Mouse (Mus musculus) embryonic facial prominence, embryonic 10.5 days (tissue): ENCODE measurements at regions not wholly inside any gene's neighbourhood (a gene's known extent, or its start where the extent isn't known, plus 50 kb on each side); places are given as distances from the start of the nearest gene placed in this dataset.
"Not testable (repeated sequence)": the region's sequence is repeated elsewhere in the genome, so short reads cannot be mapped to it uniquely, and the experiment has no call there.

Experiments
- DNase-seq: peaks from one replicate; pipeline ENCODE4 v3.0.0-alpha.2; 2017; ENCODE audit warnings: low spot score
- H3K27ac ChIP-seq: fragments of 300-500 bp; sonication (generic); replicated peaks from 2 replicates; pipeline ENCODE4 v1.5.1; 2016; ENCODE audit warnings: mild to moderate bottlenecking
- H3K27me3 ChIP-seq: fragments of 300-500 bp; sonication (generic); replicated peaks from 2 replicates; pipeline ENCODE4 v1.6.1; 2016; ENCODE audit warnings: low read depth, mild to moderate bottlenecking; ENCODE audit not compliant: poor library complexity, severe bottlenecking
- H3K36me3 ChIP-seq: fragments of 300-500 bp; sonication (generic); replicated peaks from 2 replicates; pipeline ENCODE4 v1.6.1; 2016; ENCODE audit warnings: mild to moderate bottlenecking, moderate library complexity
- H3K4me1 ChIP-seq: fragments of 300-500 bp; sonication (generic); 2 replicates; pipeline ENCODE4 v1.6.1; 2016
- H3K4me3 ChIP-seq: fragments of 300-500 bp; sonication (generic); 2 replicates; pipeline ENCODE4 v1.5.1; 2016; ENCODE audit warnings: mild to moderate bottlenecking, moderate library complexity
- H3K9me3 ChIP-seq: fragments of 300-500 bp; sonication (generic); 2 replicates; pipeline ENCODE4 v1.6.1; 2016; ENCODE audit warnings: mild to moderate bottlenecking
- WGBS: fragments of 180-500 bp; shearing (Covaris S2); methylation state at CpG from one replicate; pipeline ENCODE4 v1.1.7; 2016; 5-methylcytosine and 5-hydroxymethylcytosine counted together

DNA sequence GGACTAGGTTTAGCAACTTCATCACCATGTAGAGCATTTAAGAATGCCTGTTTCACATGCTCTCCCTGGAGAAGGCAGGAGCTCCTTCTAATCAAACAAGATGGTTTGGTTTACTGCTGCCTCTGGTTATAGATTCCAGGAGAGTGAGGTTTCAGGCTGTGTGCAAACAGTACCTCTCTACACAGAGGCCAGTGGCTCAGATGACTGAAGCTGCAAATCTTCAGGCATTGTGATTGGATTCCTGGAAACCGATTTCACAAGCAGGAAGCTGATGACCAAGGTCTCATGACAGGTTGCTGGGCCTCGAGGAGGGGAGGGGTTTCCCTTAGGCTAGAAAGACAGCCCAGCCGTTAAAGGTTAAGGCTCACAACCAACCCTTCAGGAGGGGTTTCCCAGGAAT is 157.3 kb upstream of the Pkdcc start:
- Histone ChIP-seq H3K9me3 (no peaks in the 10 kb centered on the region), H3K4me3 (no peak overlapping the region), H3K27me3 (peaks cover 17% of the 10 kb centered on the region), H3K4me1 (peaks cover 23% of the 10 kb centered on the region), H3K27ac (no peak overlapping the region; the same call in 1 of the 2 replicates), H3K36me3 (no peaks in the 10 kb centered on the region)
- WGBS: 40% methylated on average over 3 of the region's 3 CpGs
- no peak for DNase-seq

DNA sequence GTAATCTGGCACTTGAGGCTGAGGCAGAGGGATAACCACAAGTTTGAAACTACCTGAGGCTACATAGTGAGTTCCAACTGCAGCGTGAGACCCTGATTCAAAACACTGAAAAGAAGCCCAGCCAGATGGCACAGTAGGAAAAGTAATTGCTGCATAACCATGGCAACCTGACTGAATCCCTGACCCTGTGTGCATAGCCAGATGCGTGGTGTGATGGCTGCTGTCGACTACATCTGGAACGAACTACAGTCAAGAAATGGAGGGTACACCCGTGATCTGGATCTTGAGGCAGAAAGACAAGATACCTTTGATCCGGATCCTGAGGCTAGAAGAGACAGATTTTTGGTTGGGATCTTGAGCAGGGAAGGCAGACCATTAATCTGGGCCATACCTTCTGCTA is 153.2 kb upstream of the Pkdcc start:
- Histone ChIP-seq H3K27me3 (peaks cover 17% of the 10 kb centered on the region), H3K36me3 (no peaks in the 10 kb centered on the region), H3K27ac (no peak overlapping the region), H3K9me3 (no peaks in the 10 kb centered on the region), H3K4me1 (peaks cover 24% of the 10 kb centered on the region), H3K4me3 (no peak overlapping the region)
- DNase-seq: peak; percentile 59
- whole genome bisulfite sequencing: 62% methylated on average over 6 of the region's 6 CpGs

DNA sequence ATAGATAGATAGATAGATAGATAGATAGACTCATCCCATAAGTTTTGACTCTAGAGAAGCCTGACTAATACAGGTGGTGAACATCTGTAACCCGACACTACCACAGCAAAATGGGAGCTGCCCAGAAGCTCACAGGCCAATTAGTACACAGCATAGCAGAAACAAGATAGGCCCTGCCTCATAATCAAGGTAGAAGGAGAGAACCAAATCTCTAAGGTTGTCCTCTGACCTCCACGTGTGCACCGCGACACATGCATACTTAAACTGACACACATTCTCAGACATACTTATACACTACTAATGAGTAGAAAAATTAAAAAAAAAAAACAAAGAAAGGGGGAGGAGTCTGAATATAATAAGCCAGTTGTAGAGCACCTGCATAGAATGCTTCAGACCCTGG is 151.2 kb upstream of the Pkdcc start:
- Histone ChIP-seq H3K27me3 (peaks cover 30% of the 10 kb centered on the region), H3K36me3 (no peaks in the 10 kb centered on the region), H3K4me1 (peaks cover 19% of the 10 kb centered on the region), H3K27ac (no peak overlapping the region), H3K4me3 (no peak overlapping the region), H3K9me3 (no peaks in the 10 kb centered on the region)
- DNase-seq: no peak
- WGBS: 32% methylated on average over 4 of the region's 4 CpGs

DNA sequence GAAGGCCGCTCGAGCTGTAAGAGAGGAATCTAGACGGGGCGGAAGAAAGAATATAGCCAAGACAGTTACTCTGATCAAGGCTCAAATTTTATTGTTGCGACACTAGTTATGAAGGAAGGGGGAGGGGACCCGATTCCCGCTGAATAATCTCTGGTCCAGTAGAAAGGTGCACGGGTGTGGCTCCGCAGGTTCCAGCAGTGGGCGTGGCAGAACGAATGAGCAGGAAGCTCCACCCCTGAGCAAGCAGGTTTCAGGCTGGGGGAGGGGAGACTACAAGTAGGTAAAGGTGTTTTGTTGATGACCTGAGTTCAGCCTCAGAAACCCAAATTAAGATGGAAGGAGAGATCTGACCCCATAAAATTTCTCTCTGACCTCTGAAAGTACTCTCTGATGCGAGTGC is 150.7 kb upstream of the Pkdcc start:
- peaks cover 30% of the 10 kb centered on the region for H3K27me3 ChIP-seq
- 18% methylated on average over 12 of the region's 12 CpGs for WGBS
- H3K36me3 ChIP-seq, H3K4me3 ChIP-seq, H3K27ac ChIP-seq, DNase-seq, H3K9me3 ChIP-seq: not testable (repeated sequence)
- H3K4me1 ChIP-seq: peaks cover 20% of the 10 kb centered on the region

DNA sequence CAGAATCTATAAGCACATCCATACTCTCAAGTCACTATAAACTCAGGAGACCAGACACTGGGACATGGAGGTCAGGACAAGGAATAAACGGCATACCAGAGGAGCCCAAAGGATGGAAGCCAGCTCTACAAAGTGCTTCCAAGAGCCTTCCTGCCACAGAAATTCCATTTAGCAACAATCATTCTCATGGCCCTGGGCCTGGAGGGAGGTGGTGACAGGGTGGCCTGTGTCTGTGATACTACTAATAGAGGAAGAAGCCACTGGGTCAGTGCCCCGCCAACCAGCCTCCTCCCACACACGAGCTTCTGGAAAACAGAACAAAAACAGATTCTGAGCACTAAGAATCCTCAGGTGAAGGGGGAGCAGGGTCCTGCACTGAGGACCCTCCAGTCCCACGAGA is 145.8 kb upstream of the Pkdcc start:
- H3K27ac ChIP-seq: no peak overlapping the region
- no peaks in the 10 kb centered on the region for H3K9me3 ChIP-seq
- WGBS: 74% methylated on average over 4 of the region's 4 CpGs
- H3K4me3 ChIP-seq: no peak overlapping the region
- H3K27me3 ChIP-seq: peaks cover 35% of the 10 kb centered on the region
- no peak for DNase-seq
- no peaks in the 10 kb centered on the region for H3K36me3 ChIP-seq
- H3K4me1 ChIP-seq: peaks cover 23% of the 10 kb centered on the region

DNA sequence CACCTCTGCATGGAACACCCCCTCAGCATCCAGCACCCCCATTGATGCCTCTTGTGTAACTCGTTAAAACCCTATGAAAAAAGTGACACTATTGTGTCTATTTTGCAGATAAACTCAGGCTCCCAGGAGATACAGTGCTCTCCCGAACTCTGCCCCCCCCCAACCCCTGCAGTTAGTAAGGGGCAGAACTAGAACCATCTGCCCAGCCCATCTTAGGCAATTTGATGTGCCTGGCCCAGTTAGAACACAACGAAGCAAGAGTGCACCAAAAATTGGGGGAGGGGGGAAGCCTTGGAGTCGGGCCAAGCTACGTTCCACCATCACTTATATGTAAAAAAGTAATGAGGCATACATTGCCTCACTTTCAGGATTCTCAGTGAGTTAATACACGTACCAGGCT is 143.3 kb upstream of the Pkdcc start:
- Histone ChIP-seq H3K27ac (no peak overlapping the region), H3K9me3 (no peaks in the 10 kb centered on the region), H3K4me3 (no peak overlapping the region), H3K4me1 (peaks cover 32% of the 10 kb centered on the region), H3K27me3 (peaks cover 21% of the 10 kb centered on the region), H3K36me3 (no peaks in the 10 kb centered on the region)
- WGBS: 87% methylated on average over 6 of the region's 6 CpGs
- no peak for DNase-seq

DNA sequence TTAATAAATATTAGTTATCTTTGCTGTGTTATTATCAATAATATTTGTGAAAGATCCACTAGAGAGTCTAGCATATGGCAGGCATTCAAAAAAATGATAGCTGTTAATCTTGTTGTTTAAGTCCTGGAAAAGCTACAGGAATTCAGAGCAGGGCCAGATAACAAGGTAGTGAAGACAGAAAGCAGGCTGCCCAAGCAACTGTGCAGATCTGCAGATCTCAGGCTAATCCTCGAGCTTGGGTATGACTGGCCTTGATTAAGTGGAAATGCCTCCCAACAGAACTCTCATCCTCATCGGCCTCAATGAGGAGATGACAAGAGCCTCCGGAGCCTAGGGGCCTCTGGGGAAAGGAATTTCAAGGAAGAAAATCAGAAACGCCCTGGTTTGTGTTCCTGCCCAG is 142.9 kb upstream of the Pkdcc start:
- Histone ChIP-seq H3K4me1 (peaks cover 36% of the 10 kb centered on the region), H3K9me3 (no peaks in the 10 kb centered on the region), H3K27me3 (peaks cover 25% of the 10 kb centered on the region), H3K27ac (no peak overlapping the region), H3K36me3 (no peaks in the 10 kb centered on the region), H3K4me3 (no peak overlapping the region)
- whole genome bisulfite sequencing: 65% methylated on average over 4 of the region's 4 CpGs
- no peak for DNase-seq

DNA sequence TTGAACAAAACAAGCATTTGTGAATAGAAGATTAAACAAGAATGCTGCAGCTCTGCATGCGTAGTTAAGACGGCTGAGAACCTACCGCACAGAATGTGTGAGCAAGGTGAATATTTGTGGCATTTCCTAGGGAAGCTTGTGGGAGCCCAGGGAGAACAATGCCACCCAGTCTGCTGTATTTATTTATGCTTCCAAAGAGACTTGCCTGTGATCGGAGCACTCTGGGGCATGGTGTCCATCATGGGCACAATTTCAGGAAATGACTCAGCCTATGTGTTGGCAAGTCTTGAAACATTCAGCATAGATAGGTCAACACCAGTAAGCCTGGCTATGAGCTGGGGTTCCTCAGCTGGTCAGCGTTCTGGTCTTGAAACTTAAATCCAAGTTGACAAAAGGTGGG is 140.2 kb upstream of the Pkdcc start:
- Histone ChIP-seq H3K9me3 (peaks cover under 1% of the 10 kb centered on the region; the same call in 1 of the 2 replicates), H3K4me3 (no peak overlapping the region), H3K27ac (peak overlapping the region; percentile 59; the same call in 1 of the 2 replicates), H3K36me3 (no peaks in the 10 kb centered on the region), H3K27me3 (peaks cover 23% of the 10 kb centered on the region), H3K4me1 (peaks cover 51% of the 10 kb centered on the region)
- 67% methylated on average over 5 of the region's 5 CpGs for WGBS
- DNase-seq: no peak

DNA sequence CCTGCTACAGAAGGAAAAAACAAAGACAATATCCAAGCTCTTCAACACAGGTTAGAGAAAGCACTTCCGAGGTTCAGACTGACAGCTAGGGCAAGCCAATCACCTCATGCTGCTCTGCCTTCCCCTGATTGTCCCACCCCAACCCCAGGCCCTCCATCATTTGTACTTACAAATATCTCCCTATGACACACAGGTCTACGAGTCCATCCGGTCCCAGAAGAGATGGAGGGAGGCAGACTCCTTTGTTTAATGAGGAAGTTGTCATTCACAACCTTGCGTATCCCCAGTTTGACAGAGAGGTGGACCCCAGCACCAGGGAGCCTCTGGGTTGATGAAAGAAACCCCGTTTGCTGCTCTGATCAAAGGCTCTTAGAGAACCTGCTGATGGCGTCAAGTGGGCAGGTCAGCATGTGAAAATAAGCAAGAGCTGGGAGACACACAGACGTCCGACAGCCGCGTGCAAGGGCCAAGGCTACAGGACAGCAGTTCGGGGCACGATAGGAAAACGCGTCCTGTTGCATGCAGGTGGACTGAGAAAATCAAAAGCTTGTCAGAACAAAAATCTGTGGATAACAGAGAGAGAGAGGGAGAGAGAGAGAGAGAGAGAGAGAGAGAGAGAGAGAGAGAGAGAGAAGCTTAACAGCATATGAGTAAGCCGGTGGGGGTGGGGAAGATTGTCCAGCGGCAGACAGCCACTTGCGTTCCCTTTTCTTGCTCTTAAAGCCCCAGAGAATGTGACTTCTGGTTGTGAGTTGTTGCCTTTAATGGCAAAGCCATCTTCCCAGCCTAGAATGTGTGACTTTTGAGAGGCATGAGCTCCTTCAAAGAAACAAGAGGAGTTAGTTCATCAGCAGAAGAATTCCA is 137.1 kb upstream of the Pkdcc start:
- H3K27ac ChIP-seq: peak overlapping the region; percentile 79
- peaks cover 36% of the 10 kb centered on the region for H3K27me3 ChIP-seq
- WGBS: 35% methylated on average over 17 of the region's 17 CpGs

DNA sequence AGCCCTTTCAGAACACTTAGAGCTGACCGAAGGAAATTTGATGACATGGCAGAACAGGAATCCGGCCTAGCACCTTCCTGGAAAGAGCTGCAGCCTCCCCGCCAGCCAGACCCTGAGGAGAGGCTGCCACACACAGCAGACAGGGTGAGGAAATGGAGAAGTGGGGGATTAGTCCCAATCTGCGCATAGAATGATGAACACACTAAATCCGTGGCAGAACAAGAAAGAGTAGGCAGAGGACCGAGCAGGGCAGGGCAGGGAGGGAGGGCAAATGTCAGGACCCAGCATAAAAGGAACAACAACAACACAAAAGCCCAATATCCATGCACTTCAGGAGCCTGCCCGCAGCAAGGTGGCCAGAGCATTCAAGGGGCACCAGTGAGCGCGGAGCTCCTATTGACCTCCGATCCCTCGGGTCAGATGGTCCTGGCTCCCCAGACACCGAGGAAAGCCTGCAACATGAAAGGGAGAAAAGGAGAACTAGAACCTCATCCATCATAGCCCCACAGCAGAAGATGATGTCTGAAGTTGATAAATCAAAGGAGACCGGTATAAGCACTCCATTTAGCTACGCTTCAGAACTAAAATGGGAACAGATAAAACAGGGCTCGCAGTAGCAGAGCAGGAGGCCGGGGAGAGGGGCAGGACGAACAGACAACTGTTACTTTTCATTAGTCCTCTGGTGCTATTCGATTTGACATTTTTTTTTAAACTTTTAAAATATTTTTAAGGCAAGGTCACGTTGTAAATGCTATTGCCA is 136.3 kb upstream of the Pkdcc start:
- H3K4me3 ChIP-seq: peak overlapping the region; percentile 37
- no peaks in the 10 kb centered on the region for H3K36me3 ChIP-seq

More for the DNA sequence above, 137.1 kb upstream of the Pkdcc start:
- Histone ChIP-seq H3K4me1 (peaks cover 55% of the 10 kb centered on the region), H3K4me3 (peak overlapping the region; percentile 37), H3K36me3 (no peaks in the 10 kb centered on the region), H3K9me3 (peaks cover 4% of the 10 kb centered on the region; the same call in 1 of the 2 replicates)
- DNase-seq: peak; percentile 47

DNA sequence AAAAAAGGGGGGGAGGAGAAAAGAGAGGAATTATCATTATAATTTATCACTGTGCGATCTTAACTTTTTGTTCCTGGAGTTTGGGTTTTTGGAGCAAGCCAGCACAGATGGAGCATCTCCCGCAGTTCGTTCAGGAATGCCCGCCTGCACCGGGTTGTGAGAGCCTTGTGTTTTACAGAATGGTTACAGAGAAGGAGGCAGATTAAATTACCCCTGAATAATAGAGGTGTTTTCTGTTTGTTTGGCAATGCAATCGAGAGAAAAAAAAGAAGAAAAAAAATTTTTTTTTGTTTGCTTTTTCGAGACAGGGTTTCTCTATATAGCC is 135.8 kb upstream of the Pkdcc start:
- Histone ChIP-seq H3K4me1 (peaks cover 69% of the 10 kb centered on the region), H3K4me3 (no peak overlapping the region), H3K36me3 (no peaks in the 10 kb centered on the region), H3K27me3 (peaks cover 43% of the 10 kb centered on the region), H3K27ac (no peak overlapping the region), H3K9me3 (peaks cover 4% of the 10 kb centered on the region; the same call in 1 of the 2 replicates)
- DNase-seq: no peak
- 58% methylated on average over 7 of the region's 7 CpGs for WGBS

More for the DNA sequence above, 136.3 kb upstream of the Pkdcc start:
- peak; percentile 56 for DNase-seq
- H3K9me3 ChIP-seq: peaks cover 4% of the 10 kb centered on the region; the same call in 1 of the 2 replicates
- WGBS: 18% methylated on average over 19 of the region's 19 CpGs
- peak overlapping the region; percentile 79 for H3K27ac ChIP-seq
- H3K27me3 ChIP-seq: peaks cover 42% of the 10 kb centered on the region
- peaks cover 64% of the 10 kb centered on the region for H3K4me1 ChIP-seq

DNA sequence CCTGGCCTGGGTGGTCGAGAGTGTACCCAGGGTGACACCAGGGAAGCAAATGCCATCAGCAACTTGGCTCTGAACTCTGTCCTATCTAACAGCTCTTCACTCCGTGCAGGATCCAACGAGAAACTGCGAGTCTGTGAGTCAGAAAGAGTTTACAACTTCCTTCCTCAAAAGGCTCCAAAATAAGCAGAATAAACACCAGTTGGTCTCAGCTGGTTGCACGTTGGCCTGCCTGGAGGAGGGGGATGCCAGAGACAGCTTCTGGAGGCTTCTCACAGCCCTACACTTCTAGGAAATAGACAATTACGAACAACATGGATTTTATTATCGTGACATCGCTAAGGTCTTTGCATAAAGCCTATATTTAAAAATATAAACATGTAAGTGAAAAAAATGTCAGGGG is 133.4 kb upstream of the Pkdcc start:
- Histone ChIP-seq H3K9me3 (peaks cover 6% of the 10 kb centered on the region; the same call in 1 of the 2 replicates), H3K4me1 (peaks cover 60% of the 10 kb centered on the region), H3K27me3 (peaks cover 54% of the 10 kb centered on the region), H3K27ac (no peak overlapping the region), H3K36me3 (no peaks in the 10 kb centered on the region), H3K4me3 (no peak overlapping the region)
- no peak for DNase-seq
- WGBS: 61% methylated on average over 8 of the region's 8 CpGs

DNA sequence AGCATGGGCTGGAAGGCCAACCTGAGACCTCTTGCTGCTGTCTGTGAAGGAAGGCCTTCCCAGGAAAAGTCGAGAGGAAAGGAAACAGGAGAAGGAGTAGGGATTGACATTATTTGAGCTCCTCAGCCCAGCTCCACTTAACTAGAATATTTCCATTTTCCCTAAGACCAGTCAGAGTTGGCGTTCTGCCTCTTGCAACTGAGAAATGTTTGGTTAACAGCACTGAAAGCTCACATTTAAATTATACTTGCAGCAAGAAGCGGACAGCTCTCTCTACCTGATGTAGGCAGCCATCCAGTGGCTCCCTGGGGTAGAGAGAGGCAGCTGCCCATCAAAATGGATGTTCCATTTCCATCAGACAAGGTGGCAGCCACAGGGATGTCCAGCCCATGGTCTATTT is 131.6 kb upstream of the Pkdcc start:
- Histone ChIP-seq H3K27me3 (peaks cover 39% of the 10 kb centered on the region), H3K36me3 (no peaks in the 10 kb centered on the region), H3K4me1 (peaks cover 47% of the 10 kb centered on the region), H3K4me3 (no peak overlapping the region), H3K27ac (peak overlapping the region; percentile 66), H3K9me3 (peaks cover 6% of the 10 kb centered on the region; the same call in 1 of the 2 replicates)
- no peak for DNase-seq
- WGBS: 66% methylated on average over 3 of the region's 3 CpGs
